Mouse (Mus musculus) ovary, postnatal 10 days (tissue): ENCODE data around the gene Ccr5.
"Not testable (repeated sequence)": the region's sequence is repeated elsewhere in the genome, so short reads cannot be mapped to it uniquely, and the experiment has no call there.

Source experiments
- DNase-seq: peaks from one replicate; pipeline ENCODE4 v3.0.0; 2022; ENCODE audit warnings: low spot score

The Ccr5 gene

DNA sequence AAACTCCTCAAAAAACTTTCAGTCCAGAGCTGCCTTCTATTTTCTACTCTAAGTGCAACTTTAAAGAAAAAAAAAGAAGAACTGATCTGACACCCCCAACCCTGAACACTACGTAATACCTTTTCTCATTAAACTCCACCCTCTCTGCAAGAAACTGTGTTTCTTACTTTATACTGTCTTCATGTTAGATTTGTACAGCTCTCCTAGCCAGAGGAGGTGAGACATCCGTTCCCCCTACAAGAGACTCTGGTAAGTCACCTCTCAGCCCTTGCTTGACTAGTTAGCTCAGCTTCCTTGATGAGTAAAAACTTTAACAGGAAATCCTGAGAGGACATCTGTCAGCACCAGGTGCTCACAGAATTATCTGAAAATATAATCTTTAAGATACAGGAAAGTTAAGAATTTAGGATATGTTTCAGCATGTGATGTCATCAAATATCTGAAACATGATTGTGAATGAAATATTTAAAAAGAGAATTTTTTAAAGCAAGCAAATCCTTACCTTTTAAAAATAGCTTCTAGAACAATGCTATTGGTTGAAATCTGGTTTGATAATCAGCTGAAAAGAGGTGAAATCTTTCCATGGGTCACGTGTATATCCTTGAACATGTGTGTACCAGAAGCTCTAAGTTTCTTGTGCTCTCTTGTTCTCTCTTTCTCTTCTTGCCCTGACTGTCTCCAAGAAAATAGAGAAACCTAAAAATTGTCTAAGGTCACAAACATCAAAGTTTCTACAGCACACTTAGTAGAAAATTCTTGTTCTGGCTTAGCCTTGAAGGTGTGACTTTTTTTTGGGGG lies at the start of gene Ccr5:
TSS of gene Ccr5 (plus strand) at position 157 of the 798 bp plus-strand sequence.
- DNase-seq: no peak

DNA sequence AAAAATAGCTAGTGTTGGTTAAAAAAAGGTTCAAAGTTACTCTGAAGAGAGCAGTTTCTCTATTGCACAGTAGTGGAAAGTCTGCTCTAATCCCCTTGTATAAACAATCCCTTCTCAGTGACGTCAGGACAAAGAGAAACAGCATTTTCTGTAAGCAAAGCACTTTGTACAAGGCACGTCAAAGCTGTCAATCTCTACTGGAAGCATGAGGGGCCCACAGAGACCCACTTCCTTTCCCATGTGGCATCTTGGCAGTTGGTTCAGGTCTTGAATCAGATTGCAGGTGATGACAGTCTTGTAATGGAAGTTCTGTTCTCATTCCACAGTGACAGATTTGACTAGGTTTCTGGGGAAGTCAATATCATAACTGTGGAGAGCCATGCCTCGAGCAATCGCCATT lies 41.5 kb upstream of the Ccr5 start:
- no peak for DNase-seq

GRCm38 (mm10) chr9:124080471-124080870 lies 40.9 kb upstream of the Ccr5 start:
- DNase-seq: not testable (repeated sequence)

DNA sequence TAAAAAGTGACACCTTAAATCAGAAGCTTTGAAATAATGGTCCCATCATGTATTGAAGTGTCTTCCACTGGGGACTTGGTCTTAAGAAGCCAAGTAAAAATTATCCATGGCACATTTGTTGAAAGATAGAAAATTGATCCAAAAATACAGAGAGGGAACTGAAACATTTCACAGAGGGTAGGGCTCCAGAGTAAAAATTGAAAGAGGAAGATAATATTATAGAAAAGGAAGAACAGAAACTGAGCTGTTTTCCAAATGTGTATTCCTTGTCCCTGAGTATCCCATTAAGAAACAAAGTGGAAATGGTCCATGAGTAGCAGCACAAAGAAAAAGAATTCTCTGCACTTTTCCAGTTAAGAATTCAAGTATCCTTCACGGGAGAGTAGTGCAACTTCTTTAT lies 30.9 kb upstream of the Ccr5 start:
- DNase-seq: no peak

DNA sequence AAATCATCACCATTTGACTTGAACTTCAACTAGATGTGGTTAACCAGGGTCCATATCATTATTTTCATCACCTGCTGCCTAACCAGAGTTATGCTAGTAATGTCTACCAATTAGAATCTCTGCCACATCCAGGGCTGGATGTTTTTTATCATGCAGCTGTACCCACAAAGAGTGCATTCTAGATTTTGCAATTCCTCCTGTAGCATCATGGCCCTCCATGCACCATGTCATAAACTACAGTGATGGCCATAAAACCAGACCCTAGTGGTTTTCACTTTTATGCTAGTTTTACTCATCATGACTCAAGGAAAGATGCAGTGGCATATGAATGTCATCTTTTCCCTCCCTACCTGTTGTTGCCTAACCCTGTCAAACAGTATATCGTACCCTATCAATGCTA lies 22.2 kb upstream of the Ccr5 start:
- DNase-seq: no peak

GRCm38 (mm10) chr9:124100357-124100756 lies 21.0 kb upstream of the Ccr5 start:
- DNase-seq: no peak

- DNase-seq: no peak
Measured at GRCm38 (mm10) chr9:124101723-124102122, 19.6 kb upstream of the Ccr5 start, which contains the start of gene Ccr2. TSS of gene Ccr2 (plus strand) at chr9:124101950.

DNA sequence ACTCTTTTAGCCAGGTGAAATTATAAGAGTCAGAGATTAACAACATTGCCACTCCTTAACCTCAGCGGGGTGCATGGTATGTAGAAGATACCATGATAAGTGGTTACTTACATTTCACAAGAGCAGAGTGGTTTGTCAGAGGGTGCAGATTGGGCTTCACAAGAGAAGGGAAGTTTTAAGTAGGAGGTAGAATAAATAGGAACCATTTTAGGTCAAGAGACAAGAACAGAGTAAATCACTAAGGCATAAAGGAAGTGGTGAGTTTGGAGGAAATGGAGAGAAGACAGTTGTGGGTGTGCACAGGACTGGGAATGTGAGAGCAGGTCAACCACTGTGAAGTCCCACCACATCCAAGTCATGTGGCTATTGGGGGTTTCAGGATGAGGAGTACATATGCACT lies 18.1 kb upstream of the Ccr5 start:
- no peak for DNase-seq

DNA sequence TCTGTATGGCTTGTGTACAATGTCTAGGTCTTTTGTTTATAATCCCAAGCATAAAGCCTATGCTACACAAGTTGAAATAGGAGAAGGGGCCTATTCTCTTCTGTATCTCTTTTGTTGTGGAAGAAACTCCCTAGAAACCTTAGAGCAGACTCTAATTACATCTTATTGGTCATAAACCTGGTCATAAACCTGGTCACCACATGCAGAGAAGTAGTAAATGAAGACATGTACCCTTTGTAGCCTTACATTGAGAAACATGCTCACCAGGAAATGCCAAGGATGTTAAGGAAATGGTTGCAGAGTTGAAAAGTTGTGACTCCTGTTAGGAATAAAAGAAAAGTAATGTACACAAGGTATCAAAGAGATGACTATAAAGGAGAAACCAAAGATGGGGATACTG lies 16.1 kb upstream of the Ccr5 start:
- DNase-seq: no peak

GRCm38 (mm10) chr9:124107232-124107631 lies 14.1 kb upstream of the Ccr5 start:
- no peak for DNase-seq

GRCm38 (mm10) chr9:124108356-124109127 lies 12.8 kb upstream of the Ccr5 start:
- DNase-seq: no peak

- no peak for DNase-seq
Measured at GRCm38 (mm10) chr9:124111997-124112396, 9.3 kb upstream of the Ccr5 start.

- no peak for DNase-seq
Measured at GRCm38 (mm10) chr9:124112591-124113239, 8.6 kb upstream of the Ccr5 start.

- DNase-seq: no peak
Measured at GRCm38 (mm10) chr9:124113777-124114176, 7.6 kb upstream of the Ccr5 start.

DNA sequence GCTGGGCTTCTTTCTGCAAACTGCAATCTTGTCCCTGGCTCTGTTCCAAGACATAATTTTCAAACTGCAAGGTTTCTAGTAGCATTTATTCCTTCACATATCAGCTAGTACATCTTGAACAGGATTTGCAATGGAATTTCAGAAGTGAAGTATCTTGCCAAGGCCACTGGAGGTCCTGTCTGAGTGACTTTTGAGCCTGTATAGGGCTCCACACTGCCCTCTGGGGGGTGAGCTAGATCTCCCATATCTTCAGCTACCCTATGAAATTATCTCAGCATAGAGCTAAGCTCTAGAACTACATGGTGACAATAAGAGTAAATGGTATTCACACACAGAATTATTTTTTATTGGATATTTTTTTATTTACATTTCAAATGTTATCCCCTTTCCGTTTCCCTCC lies 2.9 kb upstream of the Ccr5 start:
- no peak for DNase-seq

GRCm38 (mm10) chr9:124125576-124125975 lies 4.2 kb downstream of the Ccr5 start:
- DNase-seq: no peak

DNA sequence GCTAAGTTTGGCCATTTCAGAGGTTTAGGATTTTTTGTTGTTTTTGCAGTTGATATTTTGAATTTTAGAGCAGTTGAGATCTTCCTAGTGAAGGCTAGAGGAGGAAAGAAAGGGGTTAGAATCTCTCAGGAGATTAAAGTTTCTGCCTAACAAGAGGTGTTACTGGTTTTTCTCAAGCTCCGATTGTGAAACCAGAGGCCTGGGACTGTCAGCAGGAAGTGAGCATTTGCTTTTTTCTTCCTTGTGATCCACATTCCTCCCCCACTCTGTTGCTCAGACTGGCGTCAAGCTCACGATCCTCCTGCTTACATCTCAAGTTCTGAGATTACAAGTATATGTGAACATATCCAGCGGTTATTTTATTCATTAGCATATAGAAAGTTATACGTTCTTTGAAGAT lies 5.0 kb downstream of the Ccr5 start:
- DNase-seq: no peak

- DNase-seq: no peak
Measured at GRCm38 (mm10) chr9:124127412-124127811, 6.1 kb downstream of the Ccr5 start.

DNA sequence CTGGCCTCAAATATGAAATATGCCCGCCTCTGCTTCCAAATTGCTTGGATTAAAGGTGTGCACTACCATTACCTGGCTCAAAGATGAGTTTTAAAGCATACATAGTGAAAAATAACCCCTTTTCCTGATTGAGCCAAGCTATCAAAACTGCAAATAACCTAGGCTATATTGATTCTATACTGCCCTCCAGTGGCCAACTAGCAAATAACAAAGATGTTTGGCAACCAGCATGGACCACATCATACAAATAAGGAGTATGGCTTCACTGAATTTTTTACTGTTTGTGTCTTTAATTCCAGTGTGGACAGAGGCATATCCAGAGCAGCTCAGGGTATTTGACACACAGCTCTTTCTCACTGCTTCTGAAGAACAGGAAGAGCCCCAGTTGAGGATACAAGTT lies 7.0 kb downstream of the Ccr5 start:
- no peak for DNase-seq

DNA sequence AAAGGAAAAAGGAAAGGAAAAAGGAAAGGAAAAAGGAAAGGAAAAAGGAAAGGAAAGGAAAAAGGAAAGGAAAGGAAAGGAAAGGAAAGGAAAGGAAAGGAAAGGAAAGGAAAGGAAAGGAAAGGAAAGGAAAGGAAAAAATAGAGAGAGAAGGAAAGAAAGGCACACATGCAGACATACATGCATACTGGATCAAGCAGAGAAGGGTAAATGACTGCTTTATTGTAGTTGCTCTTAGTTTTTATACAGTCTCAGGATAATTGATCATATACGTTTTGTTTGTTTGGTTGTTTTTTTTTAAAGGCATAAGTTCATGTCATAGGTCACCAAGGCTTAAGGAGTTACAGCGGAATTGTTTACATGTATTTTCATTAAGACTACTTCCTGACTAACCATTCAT lies 11.6 kb downstream of the Ccr5 start:
- DNase-seq: not testable (repeated sequence)

DNA sequence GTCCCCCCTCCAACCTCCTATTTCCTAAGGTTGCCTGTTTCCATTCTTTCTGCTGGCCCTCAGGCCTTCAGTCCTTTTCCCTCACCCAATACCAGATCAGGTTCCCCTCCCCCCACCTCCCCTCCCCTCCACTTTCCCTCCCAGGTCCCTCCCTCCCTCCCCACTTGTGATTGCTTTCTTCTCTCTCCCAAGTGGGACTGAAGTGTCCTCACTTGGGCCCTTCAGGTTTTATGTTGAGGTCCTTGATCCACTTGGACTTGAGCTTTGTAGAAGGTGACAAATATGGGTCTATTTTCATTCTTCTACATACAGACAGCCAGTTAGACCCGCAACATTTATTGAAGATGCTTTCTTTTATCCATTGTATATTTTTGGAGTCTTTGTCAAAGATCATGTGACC lies 13.6 kb downstream of the Ccr5 start:
- not testable (repeated sequence) for DNase-seq

- no peak for DNase-seq
Measured at GRCm38 (mm10) chr9:124137619-124138018, 16.3 kb downstream of the Ccr5 start.
